Mouse (Mus musculus) bone marrow macrophage, adult 2 months (primary cell): ENCODE results near the gene Pex3.

Experiments used
- CTCF ChIP-seq: IDR thresholded peaks from 2 replicates; pipeline ENCODE4 v1.5.1; 2012; ENCODE audit warnings: low read depth, mild to moderate bottlenecking, low read length, moderate library complexity
- POLR2A ChIP-seq: IDR thresholded peaks from 2 replicates; pipeline ENCODE4 v1.6.1; 2012; ENCODE audit warnings: mild to moderate bottlenecking, low read depth, low read length, borderline replicate concordance

- TF ChIP-seq CTCF = no peak
- no peak for TF ChIP-seq POLR2A
Measured at GRCm38 (mm10) chr10:13489671-13490070, 63.3 kb downstream of the Pex3 start.
